Mouse (Mus musculus): ENCODE measurements at regions not wholly inside any gene's neighbourhood (a gene's known extent, or its start where the extent isn't known, plus 50 kb on each side); places are given as distances from the start of the nearest gene placed in this dataset.

DNA sequence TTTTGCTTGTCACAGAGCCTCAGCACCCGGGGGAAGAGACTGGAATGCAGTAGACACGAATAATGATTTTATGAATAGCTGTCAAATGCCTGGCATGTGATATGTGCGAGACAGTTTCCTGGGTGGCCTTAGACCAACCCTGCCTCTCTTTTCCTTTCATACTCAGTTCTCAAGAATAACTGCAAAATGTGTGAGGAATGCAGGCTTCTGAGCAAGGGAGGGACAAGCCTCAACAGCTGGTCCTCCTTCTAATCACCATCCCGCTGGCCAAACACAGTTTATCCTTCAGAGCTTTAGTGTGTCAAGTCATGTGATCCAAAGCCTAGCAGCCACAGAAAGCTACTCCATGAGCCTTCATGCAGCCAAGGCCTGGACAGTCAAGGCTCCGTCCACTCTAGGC lies 271.8 kb downstream of the Mycn start:
- DNase-seq (ENCODE audit: low spot score in 2 of 2): no peak
- intact Hi-C loops (cut with DNase I): no loop called here

DNA sequence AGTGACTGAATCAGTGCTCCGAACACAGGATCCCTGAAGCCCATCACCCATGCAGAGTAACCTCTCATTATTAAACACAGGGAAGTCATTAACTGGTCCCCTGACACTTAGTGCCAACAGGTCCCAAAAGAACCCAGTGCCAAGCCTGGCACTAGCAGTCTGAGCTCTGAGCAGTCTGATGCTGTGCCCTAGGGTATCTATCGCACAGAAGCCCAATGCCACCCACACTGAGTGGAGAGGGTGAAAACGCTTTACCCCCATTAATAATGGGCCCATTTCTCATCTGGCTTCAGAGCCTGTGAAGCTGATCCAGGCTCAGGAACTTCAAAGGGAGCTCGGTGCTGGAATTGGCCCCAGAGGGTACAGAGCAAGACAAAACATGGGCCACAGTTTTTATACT lies 272.8 kb downstream of the Mycn start:
- intact Hi-C loops (cut with DNase I): no loop called here
- DNase-seq (ENCODE audit: low spot score in 2 of 2): no peak

- intact Hi-C loops (cut with DNase I): no loop called here
- DNase-seq (ENCODE audit: low spot score in 2 of 2): no peak
Observed at GRCm38 (mm10) chr12:12655611-12656010, 286.1 kb downstream of the Mycn start.

DNA sequence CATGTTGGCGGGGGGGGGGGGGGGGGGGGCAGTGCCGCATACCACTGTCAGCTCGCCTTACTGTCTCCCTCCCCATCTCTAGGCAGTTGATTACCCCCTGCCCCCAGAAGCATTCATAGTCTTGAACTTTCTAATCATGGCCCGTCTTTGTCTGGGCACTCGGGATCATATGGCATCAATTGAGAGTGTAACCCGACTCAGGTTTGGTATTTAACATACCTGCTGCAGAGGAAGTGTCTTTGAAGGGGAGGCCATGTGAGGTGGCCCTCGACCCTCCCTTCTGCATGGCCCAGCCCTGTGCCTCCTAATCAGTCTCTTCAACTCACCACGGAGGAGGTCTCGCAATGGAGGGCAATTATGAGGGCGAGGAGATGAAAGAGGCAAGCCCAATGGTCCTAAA lies 286.5 kb downstream of the Mycn start:
- intact Hi-C loops (cut with DNase I): no loop called here
- DNase-seq (ENCODE audit: low spot score in 2 of 2): no peak

DNA sequence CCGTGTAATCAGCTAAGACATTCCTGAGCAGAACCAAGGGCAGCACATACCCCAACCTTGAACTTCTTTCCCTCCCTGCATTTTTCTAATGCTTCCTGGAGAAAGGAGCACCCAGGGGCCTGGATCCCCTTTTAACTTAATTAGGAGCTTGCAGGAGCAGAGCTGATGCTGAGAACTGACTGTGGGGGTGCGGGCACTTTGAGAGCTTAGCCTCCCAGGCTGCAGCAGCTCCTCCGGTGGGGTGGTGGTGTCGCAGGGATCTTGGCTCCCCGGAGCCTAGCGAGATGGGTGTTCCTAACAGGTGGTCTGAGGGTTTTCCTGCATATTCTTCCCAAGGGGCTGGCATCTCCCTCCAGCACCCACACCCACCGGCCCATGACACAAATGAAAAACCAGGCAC lies 289.4 kb downstream of the Mycn start:
- DNase-seq (ENCODE audit: low spot score in 2 of 2): no peak
- intact Hi-C loops (cut with DNase I): no loop called here

GRCm38 (mm10) chr12:12650309-12650708 lies 291.4 kb downstream of the Mycn start:
- no peak for DNase-seq (ENCODE audit: low spot score in 2 of 2)
- intact Hi-C loops (cut with DNase I): no loop called here

- intact Hi-C loops (cut with DNase I): no loop called here
- no peak for DNase-seq (ENCODE audit: low spot score in 2 of 2)
Observed at GRCm38 (mm10) chr12:12647467-12647866, 294.2 kb downstream of the Mycn start.

- DNase-seq (ENCODE audit: low spot score in 2 of 2): no peak
- intact Hi-C loops (cut with DNase I): no loop called here
Observed at GRCm38 (mm10) chr12:12645183-12645582, 296.5 kb downstream of the Mycn start.

DNA sequence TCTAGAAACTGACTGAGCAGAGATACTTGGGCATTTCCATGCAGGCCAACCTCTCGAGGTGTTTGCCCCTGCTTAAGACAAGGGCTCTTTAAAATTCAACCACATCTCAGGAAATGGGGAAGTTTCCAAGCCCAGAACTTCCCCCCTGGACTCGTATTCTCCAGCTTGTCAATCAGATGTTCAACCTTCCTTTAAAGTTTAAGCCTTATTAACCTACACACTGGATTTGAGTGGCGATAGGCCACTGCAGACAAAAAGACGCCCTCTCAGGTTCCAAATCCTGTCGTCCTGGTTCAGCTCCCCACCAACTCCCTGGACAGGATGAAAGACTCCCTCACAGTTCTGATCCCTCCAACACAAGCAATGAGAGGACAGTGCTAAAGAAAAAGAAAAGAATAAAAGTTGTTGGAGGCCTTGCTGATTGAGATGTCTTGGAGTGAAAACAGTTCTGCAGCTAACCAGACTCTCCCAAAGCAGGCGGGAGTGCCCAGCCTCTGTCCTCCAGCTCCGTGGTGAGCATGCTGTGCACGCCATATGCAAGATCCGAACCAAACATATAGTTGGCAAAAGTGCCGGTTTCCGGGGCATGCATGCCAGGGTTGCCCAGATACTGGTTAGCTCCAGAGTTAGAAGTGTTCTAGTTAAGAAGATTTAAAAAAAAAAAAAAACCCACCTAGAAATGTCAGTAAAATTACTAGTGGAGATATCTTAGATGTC lies 298.3 kb downstream of the Mycn start:
- intact Hi-C loops (cut with DNase I): no loop called here
- DNase-seq (ENCODE audit: low spot score in 2 of 2): no peak

DNA sequence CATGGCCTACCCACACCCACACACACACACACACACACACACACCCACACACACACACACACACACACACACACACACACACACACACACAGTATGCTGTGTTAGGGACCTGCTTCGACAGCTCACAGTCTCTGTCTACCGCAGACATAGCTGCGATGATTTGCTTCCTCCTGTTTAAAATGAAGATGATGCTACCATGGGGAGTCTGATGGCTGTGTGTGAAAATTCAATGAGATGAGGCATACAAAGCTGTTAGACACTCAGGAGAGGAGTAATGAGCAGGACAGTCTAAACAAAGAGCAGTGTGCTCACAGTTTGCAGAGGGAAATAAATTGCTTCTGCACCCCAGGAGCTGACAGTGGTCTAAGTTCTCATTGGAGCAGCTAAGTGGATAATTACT lies 306.4 kb downstream of the Mycn start:
- DNase-seq (ENCODE audit: low spot score in 2 of 2): no peak
- intact Hi-C loops (cut with DNase I): no loop called here

DNA sequence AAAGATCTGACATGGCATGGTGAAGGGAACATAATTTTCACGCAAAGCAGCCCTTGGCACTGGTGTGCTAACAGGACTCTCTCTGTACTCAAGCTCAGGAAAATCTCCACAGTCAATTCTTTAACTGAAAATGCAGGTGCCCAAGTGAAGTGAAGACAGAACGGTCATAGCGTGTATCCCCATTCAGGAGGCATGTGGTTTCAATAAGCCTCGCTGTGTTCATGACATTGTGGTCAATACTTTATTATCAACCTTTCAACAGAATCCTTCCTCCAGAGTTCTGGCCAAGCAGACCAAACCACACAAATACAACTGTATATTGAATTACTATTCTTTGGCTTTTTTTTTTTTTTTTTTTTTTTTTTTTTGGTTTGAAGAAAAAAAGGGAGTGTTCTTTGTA lies 314.1 kb downstream of the Mycn start:
- DNase-seq (ENCODE audit: low spot score in 2 of 2): no peak
- intact Hi-C loops (cut with DNase I): no loop called here

DNA sequence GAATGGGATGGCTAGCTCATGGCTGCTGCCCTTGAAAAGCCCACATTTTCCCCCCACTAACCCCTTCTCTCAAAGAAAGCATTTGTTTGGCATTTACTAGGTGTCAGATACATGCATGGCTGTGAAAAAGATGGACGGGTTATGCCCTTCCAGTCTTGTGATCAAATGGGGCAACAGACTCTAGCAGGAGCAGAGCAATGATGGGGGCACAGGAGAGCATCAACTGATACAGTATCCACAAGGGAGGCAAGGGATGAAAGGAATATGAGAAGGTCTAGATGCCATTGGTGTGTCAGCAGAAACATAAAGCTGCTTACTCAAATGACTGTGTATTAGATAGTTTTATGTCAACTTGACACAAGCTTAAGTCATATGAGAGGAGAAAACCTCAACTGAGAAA lies 315.9 kb downstream of the Mycn start:
- no peak for DNase-seq (ENCODE audit: low spot score in 2 of 2)
- intact Hi-C loops (cut with DNase I): no loop called here

DNA sequence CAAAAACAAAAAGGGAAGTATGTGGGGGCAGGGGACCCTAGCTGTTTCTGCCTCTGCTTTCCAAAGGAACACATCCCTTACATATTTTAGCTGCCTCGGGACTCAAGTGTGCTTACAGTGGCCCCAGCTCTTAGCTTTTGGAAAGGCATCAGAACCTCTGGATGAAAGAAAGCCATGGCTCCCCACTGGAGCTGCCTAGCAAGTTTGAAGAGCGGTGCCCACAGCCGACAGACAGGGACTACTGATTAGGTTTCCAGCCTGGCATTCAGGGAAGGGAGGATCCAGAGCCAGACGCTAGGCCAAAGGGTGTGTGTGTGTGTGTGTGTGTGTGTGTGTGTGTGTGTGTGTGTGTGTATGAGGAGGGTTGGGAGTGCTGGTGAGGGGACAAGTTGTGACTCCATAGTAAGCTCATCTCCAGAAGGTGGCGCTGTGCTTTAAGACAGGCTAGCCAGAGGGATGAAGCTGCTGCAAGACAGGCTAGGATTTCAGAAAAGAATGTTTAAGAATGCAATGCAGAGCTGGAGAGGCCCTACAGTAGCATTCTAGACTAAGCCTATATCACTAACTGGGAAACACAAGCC lies 318.9 kb downstream of the Mycn start:
- peak; percentile 69 to 81 for DNase-seq (ENCODE audit: low spot score in 2 of 2)
- intact Hi-C loops (cut with DNase I): loop anchor here (1.0 to 5.0 kb wide), 3 partner anchors 201 to 591 kb away; partner anchors contain the start of gene Mycn

DNA sequence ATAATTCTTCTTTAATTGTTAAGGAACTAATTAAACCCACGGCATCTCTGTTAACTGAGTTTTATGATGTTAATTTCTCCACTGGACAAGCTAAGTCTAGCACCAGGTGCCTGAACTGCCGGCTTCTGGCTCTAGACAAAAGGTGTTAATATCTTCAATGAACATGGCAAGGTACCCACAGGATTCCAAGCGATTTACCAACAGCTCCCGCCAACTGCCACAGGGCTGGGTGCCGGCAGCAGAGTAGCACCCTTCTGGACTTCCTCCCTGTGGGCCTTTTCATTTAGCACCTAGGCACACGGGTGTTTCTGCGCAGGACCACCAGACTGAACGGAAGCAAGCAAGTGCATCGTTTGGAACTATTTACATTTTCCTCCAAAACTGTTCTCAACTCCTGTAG lies 320.2 kb downstream of the Mycn start:
- DNase-seq (ENCODE audit: low spot score in 2 of 2): no peak
- intact Hi-C loops (cut with DNase I): loop anchor here (5.0 kb wide), 1 partner anchor 199 kb away; no protein-coding TSS in a partner anchor

DNA sequence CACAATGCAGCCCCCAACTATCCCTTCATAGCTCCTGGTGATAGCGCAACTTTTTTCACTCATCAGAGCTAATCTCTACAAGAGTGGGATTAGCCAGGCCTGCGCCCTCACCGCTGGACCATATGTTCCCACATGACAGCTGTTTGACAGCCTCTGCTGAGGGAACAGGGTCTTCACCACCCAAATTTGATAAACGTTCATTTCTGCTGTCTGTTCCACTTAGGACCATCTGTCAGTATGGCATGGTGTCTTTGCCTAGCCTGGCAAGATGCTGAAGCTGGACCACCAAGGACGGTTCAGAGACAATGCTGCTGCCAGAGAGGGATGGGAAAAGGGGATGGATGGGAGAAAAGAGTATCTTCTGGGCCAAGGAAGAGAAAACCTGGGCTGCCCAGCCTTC lies 321.4 kb downstream of the Mycn start:
- DNase-seq (ENCODE audit: low spot score in 2 of 2): no peak
- intact Hi-C loops (cut with DNase I): loop anchor here (5.0 kb wide), 1 partner anchor 198 kb away; no protein-coding TSS in a partner anchor

GRCm38 (mm10) chr12:12619431-12619830 lies 322.3 kb downstream of the Mycn start:
- no peak for DNase-seq (ENCODE audit: low spot score in 2 of 2)
- intact Hi-C loops (cut with DNase I): no loop called here

GRCm38 (mm10) chr12:12612520-12612919 lies 329.2 kb downstream of the Mycn start:
- DNase-seq (ENCODE audit: low spot score in 2 of 2): no peak
- intact Hi-C loops (cut with DNase I): no loop called here

DNA sequence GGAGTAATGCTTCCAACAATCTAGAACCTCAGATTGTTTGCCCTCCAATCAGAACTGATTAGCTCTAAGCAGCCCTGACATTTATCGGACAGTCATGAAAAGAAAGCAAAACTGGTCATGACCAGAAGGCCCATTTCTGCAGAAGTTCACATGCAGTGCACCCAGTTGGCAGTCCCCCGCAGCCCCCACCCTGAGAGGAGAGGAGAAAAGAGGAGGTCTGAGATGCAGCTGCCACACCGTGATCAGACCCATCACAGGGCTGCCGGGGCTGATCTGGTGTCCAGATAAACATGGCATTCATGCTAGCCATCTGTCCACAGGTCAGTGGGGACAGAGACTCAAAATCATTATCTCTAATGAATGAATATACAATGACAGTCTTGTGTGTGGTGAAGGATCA lies 330.9 kb downstream of the Mycn start:
- no peak for DNase-seq (ENCODE audit: low spot score in 2 of 2)
- intact Hi-C loops (cut with DNase I): no loop called here

GRCm38 (mm10) chr12:12607995-12608394 lies 333.7 kb downstream of the Mycn start:
- intact Hi-C loops (cut with DNase I): no loop called here
- no peak for DNase-seq (ENCODE audit: low spot score in 2 of 2)

- DNase-seq (ENCODE audit: low spot score in 2 of 2): no peak
- intact Hi-C loops (cut with DNase I): no loop called here
Observed at GRCm38 (mm10) chr12:12606911-12607310, 334.8 kb downstream of the Mycn start.

DNA sequence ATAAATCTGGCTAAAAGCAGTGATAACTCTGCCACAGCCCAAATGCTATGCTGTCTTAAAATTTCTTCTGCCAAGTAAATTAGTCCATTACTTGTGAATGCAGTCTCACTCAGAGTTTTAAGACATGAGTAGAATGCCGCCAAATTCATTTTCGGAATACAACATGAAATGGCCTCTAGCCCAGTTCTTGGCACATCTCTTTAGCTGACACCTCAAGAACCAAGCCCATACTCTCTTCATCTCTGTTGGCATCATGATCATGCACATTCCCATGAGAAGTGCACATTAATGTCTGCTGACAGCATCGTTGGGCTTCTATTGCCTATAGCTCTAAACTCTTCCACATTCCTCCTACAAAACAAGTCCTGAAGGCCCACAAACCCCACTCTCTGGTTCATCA lies 336.2 kb downstream of the Mycn start:
- intact Hi-C loops (cut with DNase I): no loop called here
- DNase-seq (ENCODE audit: low spot score in 2 of 2): no peak

DNA sequence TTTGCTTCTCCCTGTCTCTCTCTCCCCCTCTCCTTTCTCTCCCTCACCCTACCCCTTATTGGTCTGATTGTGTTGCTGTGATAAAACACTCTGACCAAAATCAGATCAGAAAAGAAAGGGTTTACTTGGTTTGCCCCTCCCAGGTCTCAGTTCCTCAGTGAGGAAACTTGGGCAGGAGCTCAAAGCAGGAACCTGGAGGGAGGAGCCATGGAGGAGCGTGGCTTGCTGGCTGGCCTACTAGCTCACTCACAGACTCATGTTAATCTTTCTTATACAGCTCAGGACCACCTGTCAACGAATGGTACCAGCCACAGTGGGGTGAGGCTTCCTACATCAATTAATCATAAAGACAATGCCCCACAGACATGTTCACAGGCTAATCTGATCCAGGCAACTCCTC lies 339.4 kb downstream of the Fam49a start:
- intact Hi-C loops (cut with DNase I): no loop called here
- no peak for DNase-seq (ENCODE audit: low spot score in 2 of 2)

Measured in left cerebral cortex, postnatal 36 days (tissue).